In the genomic region with DNA sequence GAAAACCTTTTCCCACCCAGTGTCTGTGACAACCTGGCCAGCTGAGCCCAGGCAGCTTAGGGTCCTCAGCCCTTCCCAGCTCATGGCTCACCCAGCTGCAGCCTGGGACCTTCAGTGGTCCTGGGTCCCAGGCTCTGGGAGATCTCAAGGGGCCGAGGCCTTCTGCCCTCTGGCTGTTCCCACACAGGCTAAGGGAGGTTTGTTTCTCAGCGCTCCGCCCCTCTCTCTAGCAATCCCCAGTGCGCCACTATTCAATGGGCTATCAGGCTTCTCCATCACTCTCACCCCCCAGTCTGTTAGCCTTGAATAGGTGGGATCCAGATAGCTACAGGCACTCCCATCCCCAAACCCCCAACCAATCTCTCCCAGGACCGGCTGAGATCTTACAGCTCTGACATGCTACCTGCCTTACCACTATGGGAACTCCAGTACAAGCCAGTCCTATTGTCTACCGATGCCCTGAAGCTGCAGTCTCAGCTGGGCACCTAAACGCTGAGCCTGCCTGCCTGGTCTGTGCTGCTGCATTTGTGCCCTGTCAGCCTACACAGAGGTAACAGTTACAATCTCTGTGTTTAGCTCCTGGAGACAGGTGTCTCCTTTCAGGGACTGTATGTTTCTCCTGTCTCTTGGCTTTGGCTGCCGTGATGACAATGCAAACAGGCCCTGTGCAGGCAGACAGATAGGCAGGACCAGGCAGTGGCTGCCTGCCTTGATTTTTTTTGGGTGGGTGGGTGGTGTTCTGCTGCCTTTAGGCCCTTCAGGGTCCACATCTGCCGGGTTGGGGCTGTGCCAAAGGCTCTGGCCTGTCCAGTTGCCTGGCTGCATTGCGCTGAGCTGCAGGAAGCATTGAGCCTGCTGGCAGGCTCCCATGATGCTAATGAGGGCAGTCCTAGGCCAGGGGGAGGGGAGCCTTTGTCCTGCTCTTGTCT, we compare ENCODE assay signal across 8 mouse cellular contexts. TPM values are rescaled to one million over a fixed set of nuclear protein-coding genes. Genes with fewer than 3 reads are reported as not detected.
DNase-seq lines count a peak whose midpoint lies in the region; ATAC-seq lines count a peak whose summit lies in the region.

No protein-coding gene starts in this region.

- H3K9ac ChIP-seq in kidney, embryonic 16.5 days (replicated peaks; ENCODE audit: low read length), result peak overlapping the region; percentile 35; the same call in 1 of the 2 replicates
- H3K9ac ChIP-seq in neural tube, embryonic 11.5 days (ENCODE audit: low read length), result peak overlapping the region; percentile 39

- peak; percentile 53 to 71 for DNase-seq in right cerebral cortex, postnatal 10 days (ENCODE audit: low spot score in 2 of 2)
- no peak for DNase-seq in right cerebral cortex, postnatal 36 days (ENCODE audit: low spot score in 2 of 2)
- no peak for DNase-seq in heart, embryonic 10.5 days (ENCODE audit: low spot score)
- DNase-seq in neural tube, embryonic 11.5 days (ENCODE audit: low spot score), result peak; percentile 74
- no peak for DNase-seq in layer of hippocampus, adult 9-11 months
- no peak for DNase-seq in ovary, adult 18-20 months (ENCODE audit: low spot score)
- no peak for DNase-seq in ovary, postnatal 14 days (ENCODE audit: low spot score)

- WGBS in heart, embryonic 10.5 days, result 30% methylated on average over 10 of the region's 10 CpGs
- 31% methylated on average over 10 of the region's 10 CpGs for WGBS in kidney, embryonic 16.5 days
- 19% methylated on average over 10 of the region's 10 CpGs for WGBS in neural tube, embryonic 11.5 days

- H3K4me1 ChIP-seq in heart, embryonic 10.5 days, result peaks cover 22% of the 10 kb centered on the region
- H3K4me1 ChIP-seq in kidney, embryonic 16.5 days (ENCODE audit: insufficient read depth, low read length), result peaks cover 15% of the 10 kb centered on the region
- peaks cover 11% of the 10 kb centered on the region; the same call in 1 of the 2 replicates for H3K4me1 ChIP-seq in neural tube, embryonic 11.5 days (ENCODE audit: control insufficient read depth, insufficient read depth, low read length)

- peak overlapping the region; percentile 70 for H3K27ac ChIP-seq in heart, embryonic 10.5 days
- peak overlapping the region; percentile 50; the same call in 1 of the 2 replicates for H3K27ac ChIP-seq in kidney, embryonic 16.5 days (ENCODE audit: low read length)
- 0 out of 2 replicates have a peak overlapping the region, but pooled peaks have one; percentile 42 for H3K27ac ChIP-seq in neural tube, embryonic 11.5 days (ENCODE audit: low read depth, low read length)

- 0 out of 2 replicates have a peak overlapping the region, but pooled peaks have one; percentile 18 for H3K4me3 ChIP-seq in heart, embryonic 10.5 days
- H3K4me3 ChIP-seq in kidney, embryonic 16.5 days (ENCODE audit: low read length), result no peak overlapping the region
- no peak overlapping the region for H3K4me3 ChIP-seq in neural tube, embryonic 11.5 days (ENCODE audit: low read depth, low read length)

- peaks cover 58% of the 10 kb centered on the region for H3K27me3 ChIP-seq in heart, embryonic 10.5 days (ENCODE audit: insufficient read depth, poor library complexity, severe bottlenecking)
- no peaks in the 10 kb centered on the region for H3K27me3 ChIP-seq in kidney, embryonic 16.5 days (ENCODE audit: insufficient read depth, low read length)
- H3K27me3 ChIP-seq in neural tube, embryonic 11.5 days (ENCODE audit: control insufficient read depth, insufficient read depth, low read length), result no peaks in the 10 kb centered on the region

- H3K4me2 ChIP-seq in kidney, embryonic 16.5 days (replicated peaks; ENCODE audit: low read depth, low read length), result no peak overlapping the region
- no peak overlapping the region for H3K4me2 ChIP-seq in neural tube, embryonic 11.5 days (ENCODE audit: low read depth)

- no peaks in the 10 kb centered on the region for H3K9me3 ChIP-seq in heart, embryonic 10.5 days
- H3K9me3 ChIP-seq in kidney, embryonic 16.5 days (ENCODE audit: low read length), result no peaks in the 10 kb centered on the region
- no peaks in the 10 kb centered on the region for H3K9me3 ChIP-seq in neural tube, embryonic 11.5 days (ENCODE audit: control insufficient read depth, low read length)

- peak; percentile 77 for ATAC-seq in kidney, embryonic 16.5 days (ENCODE audit: low FRiP score, low TSS enrichment)
- peak; percentile 84 for ATAC-seq in neural tube, embryonic 11.5 days (ENCODE audit: insufficient read depth, low FRiP score, low TSS enrichment)

- no peaks in the 10 kb centered on the region for H3K36me3 ChIP-seq in heart, embryonic 10.5 days
- H3K36me3 ChIP-seq in kidney, embryonic 16.5 days (ENCODE audit: insufficient read depth, low read length), result no peaks in the 10 kb centered on the region
- H3K36me3 ChIP-seq in neural tube, embryonic 11.5 days (ENCODE audit: control insufficient read depth, insufficient read depth, low read length), result no peaks in the 10 kb centered on the region

RNA-seq across cellular contexts. Expression of a gene that starts 9.4 kb away (rescaled TPM):
- 19.5 and 29.4 TPM in 2 replicates for polyA plus RNA-seq in heart, embryonic 10.5 days (2016; fragmentation: Nextera tagmentation; extraction: Ambion mirVana)
- 292 and 326 TPM in 2 replicates for polyA plus RNA-seq in kidney, embryonic 16.5 days (2015; fragmentation: Nextera tagmentation; extraction: Ambion mirVana)
- polyA plus RNA-seq in neural tube, embryonic 11.5 days (2014; fragmentation: Nextera tagmentation; extraction: Ambion mirVana), result 9.7 and 14.7 TPM in 2 replicates

RNA-seq across cellular contexts. Expression of a gene that starts 22.9 kb away (rescaled TPM):
- 6.7 and 8.3 TPM in 2 replicates for polyA plus RNA-seq in heart, embryonic 10.5 days (2016; fragmentation: Nextera tagmentation; extraction: Ambion mirVana)
- polyA plus RNA-seq in kidney, embryonic 16.5 days (2015; fragmentation: Nextera tagmentation; extraction: Ambion mirVana), result 1.2 and 1.3 TPM in 2 replicates
- 6.7 and 7.5 TPM in 2 replicates for polyA plus RNA-seq in neural tube, embryonic 11.5 days (2014; fragmentation: Nextera tagmentation; extraction: Ambion mirVana)

RNA-seq across cellular contexts. Expression of a gene that starts 54.9 kb away (rescaled TPM):
- 0.10 and 0.21 TPM in 2 replicates for polyA plus RNA-seq in heart, embryonic 10.5 days (2016; fragmentation: Nextera tagmentation; extraction: Ambion mirVana)
- polyA plus RNA-seq in kidney, embryonic 16.5 days (2015; fragmentation: Nextera tagmentation; extraction: Ambion mirVana), result 0.41 and 1.0 TPM in 2 replicates
- 1.2 and 2.3 TPM in 2 replicates for polyA plus RNA-seq in neural tube, embryonic 11.5 days (2014; fragmentation: Nextera tagmentation; extraction: Ambion mirVana)

Comparison
In these comparisons a context has a peak if more than half of its experiments do, and no peak if none do; other contexts are left out.
1. DNase-seq: peak in right cerebral cortex, postnatal 10 days (2 of 2) and neural tube, embryonic 11.5 days (single experiment); none in right cerebral cortex, postnatal 36 days (0 of 2), heart, embryonic 10.5 days (single experiment), layer of hippocampus, adult 9-11 months (single experiment), ovary, adult 18-20 months (single experiment) and ovary, postnatal 14 days (single experiment).
2. Peak in every context shown above with its lines, with median percentiles within 50 percentile points of each other: H3K27ac ChIP-seq.